Mouse (Mus musculus) right cerebral cortex, adult 18-20 months (tissue): Measurements from ENCODE around the gene Rarg.

ENCODE experiments used
- DNase-seq: peaks from one replicate; pipeline ENCODE4 v3.0.0; 2022; ENCODE audit warnings: mixed read lengths

Gene Rarg

GRCm38 (mm10) chr15:102203835-102204381 is 53.4 kb downstream of the Rarg start:
- DNase-seq: peak; percentile 78

GRCm38 (mm10) chr15:102202971-102203834 is 54.1 kb downstream of the Rarg start, which contains the start of gene Zfp740:
Gene Zfp740, plus strand, starts transcription at chr15:102203249.
- DNase-seq: peak; percentile 97

GRCm38 (mm10) chr15:102198841-102199240 is 58.5 kb downstream of the Rarg start:
- DNase-seq: no peak

GRCm38 (mm10) chr15:102195373-102195772 is 61.9 kb downstream of the Rarg start:
- DNase-seq: no peak

- no peak for DNase-seq
Observed at GRCm38 (mm10) chr15:102194439-102194838, 62.9 kb downstream of the Rarg start.

GRCm38 (mm10) chr15:102193652-102194051 is 63.7 kb downstream of the Rarg start:
- DNase-seq: no peak

- no peak for DNase-seq
Observed at GRCm38 (mm10) chr15:102192820-102193386, 64.4 kb downstream of the Rarg start.

- no peak for DNase-seq
Observed at GRCm38 (mm10) chr15:102192271-102192812, 65.0 kb downstream of the Rarg start.

GRCm38 (mm10) chr15:102191699-102192098 is 65.6 kb downstream of the Rarg start:
- DNase-seq: no peak

GRCm38 (mm10) chr15:102188883-102189282 is 68.4 kb downstream of the Rarg start:
- DNase-seq: no peak

- DNase-seq: no peak
Observed at GRCm38 (mm10) chr15:102188096-102188495, 69.2 kb downstream of the Rarg start.

- DNase-seq: no peak
Observed at GRCm38 (mm10) chr15:102186239-102186638, 71.1 kb downstream of the Rarg start.
